Mouse (Mus musculus) testis, adult 2 months (tissue): ENCODE data around the gene Ptprcap.

Experiments
- CTCF ChIP-seq: fragments of 200-500 bp; IDR thresholded peaks from 2 replicates; pipeline ENCODE4 v1.5.1; 2012; ENCODE audit warnings: low read depth, mild to moderate bottlenecking, inconsistent platforms, low read length, moderate library complexity; ENCODE audit not compliant: control insufficient read depth, insufficient read depth, insufficient replicate concordance
- POLR2A ChIP-seq: fragments of 200-500 bp; IDR thresholded peaks from 2 replicates; pipeline ENCODE4 v1.6.1; 2012; ENCODE audit warnings: low read depth, mild to moderate bottlenecking, inconsistent platforms, low read length, moderate library complexity; ENCODE audit not compliant: control insufficient read depth

- TF ChIP-seq POLR2A (no peak), CTCF (no peak)
These were observed 30.7 kb upstream of the Ptprcap start for GRCm38 (mm10) chr19:4122411-4123370.
